Mouse (Mus musculus) lung, embryonic 14.5 days (tissue): ENCODE results near the gene Cyb5d1. TPM values are rescaled to one million over a fixed set of nuclear protein-coding genes. Genes with fewer than 3 reads are reported as not detected.
"Not testable (repeated sequence)": the region's sequence is repeated elsewhere in the genome, so short reads cannot be mapped to it uniquely, and the experiment has no call there.

Experiments
- ATAC-seq: fragments of 200-750 bp; cut with Nextera tagmentation; 2 replicates; pipeline ENCODE4 v1.8.0; 2017; ENCODE audit warnings: mild to moderate bottlenecking, moderate TSS enrichment, moderate library complexity; ENCODE audit not compliant: insufficient read depth
- DNase-seq: peaks from one replicate; pipeline ENCODE4 v3.0.0-alpha.2; 2015
- H3K27ac ChIP-seq: fragments of 300-500 bp; sonication (generic); 2 replicates; pipeline ENCODE4 v1.5.1; 2014; ENCODE audit warnings: low read depth, mild to moderate bottlenecking, moderate library complexity
- H3K27me3 ChIP-seq: fragments of 300-500 bp; sonication (generic); 2 replicates; pipeline ENCODE4 v1.6.1; 2014; ENCODE audit warnings: low read length, control low read depth; ENCODE audit not compliant: insufficient read depth
- H3K36me3 ChIP-seq: fragments of 300-500 bp; sonication (generic); 2 replicates; pipeline ENCODE4 v1.6.1; 2014; ENCODE audit warnings: control low read depth; ENCODE audit not compliant: insufficient read depth
- H3K4me1 ChIP-seq: fragments of 300-500 bp; sonication (generic); 2 replicates; pipeline ENCODE4 v1.6.1; 2014; ENCODE audit warnings: antibody characterized with exemption, control low read depth; ENCODE audit not compliant: insufficient read depth
- H3K4me2 ChIP-seq: fragments of 300-500 bp; sonication (generic); 2 replicates; pipeline ENCODE4 v1.6.1; 2014; ENCODE audit warnings: mild to moderate bottlenecking
- H3K4me3 ChIP-seq: fragments of 300-500 bp; sonication (generic); 2 replicates; pipeline ENCODE4 v1.5.1; 2014; ENCODE audit warnings: low read depth, low read length
- H3K9ac ChIP-seq: fragments of 300-500 bp; sonication (generic); 2 replicates; pipeline ENCODE4 v1.6.1; 2014
- H3K9me3 ChIP-seq: fragments of 300-500 bp; sonication (generic); 2 replicates; pipeline ENCODE4 v1.6.1; 2016; ENCODE audit warnings: low read depth, low read length, control low read depth
- CTCF ChIP-seq: IDR thresholded peaks from 2 replicates; pipeline ENCODE4 v1.5.1; 2016; ENCODE audit warnings: antibody characterized with exemption, low read depth
- WGBS: fragments of 180-500 bp; shearing (Covaris S2); extraction: QIAGEN DNeasy Blood & Tissue Kit; methylation state at CpG from one replicate; pipeline ENCODE4 v1.1.7; 2014; 5-methylcytosine and 5-hydroxymethylcytosine counted together
- polyA plus RNA-seq: library from polyadenylated mRNA; unstranded; fragments of >200 nt; fragmentation: Nextera tagmentation; extraction: Ambion mirVana; gene quantifications from 2 replicates; pipeline ENCODE4 v1.2.1, GENCODE M21; 2014

The Cyb5d1 gene
- polyA plus RNA-seq, 1 experiment from 2014 or later, result 27.2 TPM

DNA sequence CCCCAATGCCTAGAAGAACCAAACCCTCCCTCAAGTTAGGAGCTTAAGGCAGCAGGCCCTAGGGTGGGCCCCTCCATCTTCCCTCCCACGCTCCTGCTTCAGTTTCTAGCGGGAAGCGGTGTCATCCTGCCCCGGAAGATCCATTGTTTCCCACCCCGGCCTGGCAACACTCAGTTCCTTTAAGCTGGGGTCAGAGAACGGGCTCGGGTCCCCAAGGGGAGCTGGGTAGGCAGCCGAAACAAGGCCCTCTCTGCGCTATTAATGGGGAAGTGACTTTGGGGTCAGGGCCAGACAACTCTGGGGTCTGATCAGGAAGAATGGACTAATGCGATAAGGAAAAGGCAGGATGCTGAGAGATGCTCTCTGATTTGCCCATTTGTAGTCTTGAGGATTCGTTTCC is 1.3 kb upstream of the Cyb5d1 start:
- no peak for ATAC-seq
- peak overlapping the region; percentile 73 for H3K4me2 ChIP-seq
- no peaks in the 10 kb centered on the region for H3K9me3 ChIP-seq
- no peaks in the 10 kb centered on the region for H3K27me3 ChIP-seq
- H3K36me3 ChIP-seq, result peaks cover 31% of the 10 kb centered on the region
- peak overlapping the region; percentile 97; the same call in 1 of the 2 replicates for H3K27ac ChIP-seq
- peaks cover 2% of the 10 kb centered on the region for H3K4me1 ChIP-seq
- H3K4me3 ChIP-seq, result peak overlapping the region; percentile 66
- 32% methylated on average over 11 of the region's 11 CpGs for WGBS
- DNase-seq, result peak; percentile 52
- TF ChIP-seq CTCF, result no peak
- H3K9ac ChIP-seq, result peak overlapping the region; percentile 86

- Histone ChIP-seq H3K9me3 (no peaks in the 10 kb centered on the region), H3K9ac (peak overlapping the region; percentile 86), H3K27me3 (no peaks in the 10 kb centered on the region), H3K4me1 (peaks cover 2% of the 10 kb centered on the region), H3K27ac (peak overlapping the region; percentile 97), H3K4me2 (peak overlapping the region; percentile 78), H3K36me3 (peaks cover 22% of the 10 kb centered on the region), H3K4me3 (peak overlapping the region; percentile 66)
- peak; percentile 81 for ATAC-seq
- peak; percentile 100 for DNase-seq
- TF ChIP-seq CTCF, result no peak
- under 1% methylated on average over 48 of the region's 48 CpGs for WGBS
Measured at GRCm38 (mm10) chr11:69395634-69396373, 373 bp upstream of the Cyb5d1 start.

DNA sequence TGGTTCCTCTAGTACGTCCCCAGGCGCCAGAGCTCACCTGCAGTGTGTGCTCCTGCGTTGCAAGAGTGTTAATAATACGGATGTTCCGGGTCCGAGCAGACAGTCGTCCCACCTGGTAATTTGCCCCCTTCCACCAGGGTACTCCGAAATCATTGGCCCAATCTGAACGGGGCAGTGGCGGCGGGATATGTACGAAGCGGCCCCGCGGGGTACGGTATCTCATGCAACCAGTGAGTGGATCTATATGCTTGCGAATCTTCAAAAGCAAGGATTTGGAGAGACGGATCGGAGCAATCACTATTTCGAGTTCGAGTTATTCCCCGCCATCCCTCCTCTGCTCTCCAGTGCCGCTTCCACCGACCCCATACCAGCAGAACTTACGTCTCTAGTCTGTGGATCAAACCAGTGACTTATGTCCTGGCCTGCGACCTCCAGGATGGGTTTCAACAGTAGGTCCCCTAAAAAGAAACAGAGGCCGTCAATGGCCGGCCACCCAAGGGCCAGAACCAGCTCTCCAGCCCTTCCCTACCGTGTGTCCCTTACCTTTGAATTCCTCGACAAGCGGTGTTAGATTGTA is 752 bp downstream of the Cyb5d1 start:
- not testable (repeated sequence) for H3K27me3 ChIP-seq, DNase-seq, H3K9me3 ChIP-seq, ATAC-seq, H3K4me1 ChIP-seq
- peak overlapping the region; percentile 86 for H3K9ac ChIP-seq
- peak overlapping the region; percentile 66 for H3K4me3 ChIP-seq
- H3K4me2 ChIP-seq, result peak overlapping the region; percentile 78
- WGBS, result under 1% methylated on average over 31 of the region's 31 CpGs
- peak overlapping the region; percentile 67 for H3K27ac ChIP-seq
- H3K36me3 ChIP-seq, result peaks cover 11% of the 10 kb centered on the region

DNA sequence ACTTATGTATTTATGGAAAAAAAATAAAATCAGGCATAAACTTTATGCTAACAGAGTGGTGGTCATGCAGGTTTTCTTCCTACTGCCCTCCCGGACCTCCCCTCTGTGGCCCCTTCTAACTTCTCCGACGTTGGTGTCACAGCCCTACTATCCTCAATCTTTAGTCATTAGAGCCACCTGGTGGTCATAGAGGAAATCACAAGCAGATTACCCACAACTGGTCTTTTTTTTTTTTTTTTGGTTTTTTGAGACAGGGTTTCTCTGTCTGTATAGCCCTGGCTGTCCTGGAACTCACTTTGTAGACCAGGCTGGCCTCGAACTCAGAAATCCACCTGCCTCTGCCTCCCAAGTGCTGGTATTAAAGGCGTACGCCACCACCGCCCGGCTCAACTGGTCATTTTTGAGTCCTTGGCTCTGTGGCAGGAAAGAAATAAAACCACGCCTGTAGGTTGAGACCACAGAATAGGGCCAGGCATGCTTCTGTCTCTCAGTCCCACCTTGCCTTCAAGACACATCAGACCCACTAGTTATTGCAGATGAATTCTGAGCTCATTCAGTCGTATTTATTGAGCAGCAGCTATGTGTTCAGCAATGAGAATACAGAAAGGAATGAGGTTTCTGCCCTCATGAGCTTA is 4.9 kb downstream of the Cyb5d1 start:
- no peaks in the 10 kb centered on the region for H3K36me3 ChIP-seq
- no peak overlapping the region for H3K4me3 ChIP-seq
- H3K27ac ChIP-seq, result no peak overlapping the region
- no peaks in the 10 kb centered on the region for H3K4me1 ChIP-seq
- no peak overlapping the region for H3K4me2 ChIP-seq
- 47% methylated on average over 10 of the region's 10 CpGs for WGBS
- H3K9me3 ChIP-seq, result no peaks in the 10 kb centered on the region
- no peak overlapping the region for H3K9ac ChIP-seq
- DNase-seq (peak; percentile 95), ATAC-seq (peak; percentile 32; the same call in 1 of the 2 replicates)
- no peaks in the 10 kb centered on the region for H3K27me3 ChIP-seq
- TF ChIP-seq CTCF, result peak; percentile 81

DNA sequence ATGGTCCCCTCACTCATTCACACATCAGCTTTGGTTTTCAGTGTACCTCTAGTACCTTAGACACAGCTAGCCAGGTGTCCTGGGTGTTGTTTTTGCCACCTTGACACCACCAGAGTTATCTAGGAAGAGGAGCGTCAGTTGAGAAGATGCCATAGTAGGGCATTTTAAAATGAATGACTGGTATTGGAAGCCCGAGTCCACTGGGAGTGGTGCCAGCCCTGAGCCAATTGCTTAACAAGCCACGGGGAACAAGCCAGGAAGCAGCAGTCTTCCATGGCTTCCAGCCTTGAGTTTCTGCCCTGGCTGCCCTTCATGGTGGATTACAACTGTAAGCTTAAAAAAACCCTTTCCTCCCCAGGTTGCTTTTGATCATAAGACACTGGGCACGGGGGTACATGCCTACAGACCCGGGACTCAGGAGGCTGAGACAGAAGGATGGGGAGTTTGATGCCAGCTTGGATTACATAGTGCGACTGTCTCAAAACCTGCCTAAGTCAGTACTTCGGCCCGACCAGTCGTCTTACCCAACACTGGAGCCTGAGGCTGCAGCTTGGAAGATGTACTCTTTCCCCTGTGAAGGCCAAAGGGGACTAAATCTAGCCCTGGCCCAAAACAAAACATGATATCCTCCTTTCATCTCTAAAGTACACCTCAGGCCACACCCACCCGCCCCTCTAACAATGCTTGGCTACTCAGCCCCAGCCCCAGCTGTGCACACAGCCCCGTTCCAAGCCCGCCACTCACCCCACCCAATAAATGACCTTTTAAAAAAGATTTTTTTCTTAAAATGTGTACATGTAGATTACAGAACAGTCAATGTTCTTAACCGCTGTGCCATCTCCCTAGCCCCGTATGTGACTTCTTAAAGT is 5.7 kb downstream of the Cyb5d1 start:
- no peak for TF ChIP-seq CTCF
- no peak for DNase-seq
- Histone ChIP-seq H3K4me3 (no peak overlapping the region), H3K27me3 (no peaks in the 10 kb centered on the region), H3K27ac (no peak overlapping the region), H3K9me3 (no peaks in the 10 kb centered on the region), H3K4me1 (no peaks in the 10 kb centered on the region), H3K9ac (no peak overlapping the region), H3K4me2 (no peak overlapping the region), H3K36me3 (no peaks in the 10 kb centered on the region)
- WGBS, result 63% methylated on average over 14 of the region's 14 CpGs
- peak; percentile 13; the same call in 1 of the 2 replicates for ATAC-seq

GRCm38 (mm10) chr11:69388680-69389079 is 6.8 kb downstream of the Cyb5d1 start:
- no peak for TF ChIP-seq CTCF
- Histone ChIP-seq H3K4me1 (no peaks in the 10 kb centered on the region), H3K4me3 (no peak overlapping the region), H3K4me2 (no peak overlapping the region), H3K36me3 (peaks cover 3% of the 10 kb centered on the region; the same call in 1 of the 2 replicates), H3K27me3 (no peaks in the 10 kb centered on the region), H3K27ac (no peak overlapping the region), H3K9me3 (no peaks in the 10 kb centered on the region), H3K9ac (no peak overlapping the region)
- DNase-seq, result no peak
- no peak for ATAC-seq
- 94% methylated on average over 4 of the region's 4 CpGs for WGBS
